11 mouse cellular contexts compared by ENCODE assay signal in the genomic region with DNA sequence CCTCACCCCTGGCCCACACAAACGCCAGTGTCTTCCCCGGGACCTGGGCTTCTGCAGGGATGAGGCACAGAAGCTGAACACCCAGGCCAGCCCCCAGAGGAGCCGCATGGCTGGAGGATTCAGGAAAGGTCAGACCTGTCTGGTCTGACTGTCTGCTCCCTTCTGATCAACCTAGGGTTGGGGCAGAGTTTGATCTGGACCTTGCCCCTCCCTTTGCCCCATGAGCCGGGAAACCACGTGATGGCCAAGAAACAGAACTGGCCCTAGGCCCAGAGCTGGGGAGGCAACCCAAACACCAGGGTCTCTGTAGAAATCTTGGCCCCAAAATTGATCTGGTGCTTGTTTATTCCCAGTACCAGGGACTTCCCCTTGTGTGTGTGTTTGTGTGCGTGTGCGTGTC. TPM values are rescaled to one million over a fixed set of nuclear protein-coding genes. Genes with fewer than 3 reads are reported as not detected.
DNase-seq lines count a peak whose midpoint lies in the region; ATAC-seq and TF ChIP-seq lines count a peak whose summit lies in the region.
"Had no signal": no experiment of that assay in that cellular context is flagged by ENCODE, and none has a peak within 500 bp of the region (broad histone marks: within the 10 kb centered on the region; RNA-seq: fewer than 3 reads in every experiment).

A gene (minus strand): TSS at position 164 of the 400 bp plus-strand sequence.

- WGBS in liver, embryonic 15.5 days (ENCODE audit: insufficient replicate concordance): 66% methylated on average over 7 of the region's 7 CpGs
- WGBS in forebrain, postnatal 0 days: 82% methylated on average over 7 of the region's 7 CpGs

- H3K27me3 ChIP-seq in liver, embryonic 15.5 days: no peaks in the 10 kb centered on the region
- H3K27me3 ChIP-seq in forebrain, postnatal 0 days (ENCODE audit: insufficient read depth, low read length): no peaks in the 10 kb centered on the region

- no peaks in the 10 kb centered on the region for H3K9me3 ChIP-seq in liver, embryonic 15.5 days (replicated peaks)
- no peaks in the 10 kb centered on the region for H3K9me3 ChIP-seq in forebrain, postnatal 0 days (ENCODE audit: low read length)

- peak in 1 of 2 experiments; percentile 33 for DNase-seq in adrenal gland, adult 18-20 months (ENCODE audit: low spot score in 2 of 2)
- DNase-seq in adrenal gland, adult (ENCODE audit: inconsistent age in 2 of 2, low spot score in 1 of 2): no peak
- DNase-seq in left cerebral cortex, adult 2 months (ENCODE audit: extremely low spot score in 1 of 2, low spot score in 2 of 2): no peak
- no peak for DNase-seq in left cerebral cortex, postnatal 4 days
- no peak for DNase-seq in gonadal fat pad, adult 2 months (ENCODE audit: low read depth)
- no peak for DNase-seq in forebrain, postnatal 0 days
- no peak for DNase-seq in urinary bladder, postnatal 14 days (ENCODE audit: low spot score)
- DNase-seq: thymus, postnatal 36 days had no signal

- no peak for TF ChIP-seq CTCF in left cerebral cortex, adult 2 months (IDR thresholded peaks at IDR 0.05)
- TF ChIP-seq CTCF in forebrain, postnatal 0 days (IDR thresholded peaks at IDR 0.05; ENCODE audit: low read depth): no peak

- no peaks in the 10 kb centered on the region for H3K4me1 ChIP-seq in liver, embryonic 15.5 days (replicated peaks)
- H3K4me1 ChIP-seq in forebrain, postnatal 0 days (ENCODE audit: insufficient read depth): no peaks in the 10 kb centered on the region

- no peaks in the 10 kb centered on the region for H3K36me3 ChIP-seq in liver, embryonic 15.5 days (replicated peaks)
- no peaks in the 10 kb centered on the region for H3K36me3 ChIP-seq in forebrain, postnatal 0 days (ENCODE audit: insufficient read depth)

- no peak within 1 kb of the TSS for H3K9ac ChIP-seq in liver, embryonic 15.5 days
- no peak within 1 kb of the TSS for H3K9ac ChIP-seq in forebrain, postnatal 0 days

- H3K4me3 ChIP-seq in left cerebral cortex, adult 2 months: no peak within 1 kb of the TSS
- no peak within 1 kb of the TSS for H3K4me3 ChIP-seq in liver, embryonic 15.5 days (replicated peaks)
- H3K4me3 ChIP-seq in forebrain, postnatal 0 days (ENCODE audit: low read depth, low read length): no peak within 1 kb of the TSS

- peak; percentile 72 for ATAC-seq in liver, embryonic 15.5 days (ENCODE audit: insufficient read depth)
- no peak for ATAC-seq in forebrain, postnatal 0 days
- ATAC-seq: hindbrain, embryonic 16.5 days had no signal

- intact Hi-C loops in left cerebral cortex, adult 2 months (cut with DNase I): no loop called here
- intact Hi-C loops in left cerebral cortex, postnatal 4 days (cut with DNase I): no loop called here

- no peak within 1 kb of the TSS for H3K27ac ChIP-seq in left cerebral cortex, adult 2 months
- 0 out of 2 replicates have a peak within 1 kb of the TSS, but pooled peaks have one; percentile 20 for H3K27ac ChIP-seq in liver, embryonic 15.5 days (replicated peaks)
- no peak within 1 kb of the TSS for H3K27ac ChIP-seq in forebrain, postnatal 0 days (ENCODE audit: low read depth, low read length)

- no peak within 1 kb of the TSS for H3K4me2 ChIP-seq in liver, embryonic 15.5 days
- H3K4me2 ChIP-seq in forebrain, postnatal 0 days (ENCODE audit: low read depth): no peak within 1 kb of the TSS
- H3K4me2 ChIP-seq: midbrain, embryonic 11.5 days had no signal

RNA-seq across cellular contexts. Expression of the gene that starts here (rescaled TPM):
- total RNA-seq in adrenal gland, adult 18-20 months (2021): 100 to 1,000 TPM in 1 of 2 experiments, 10 to 100 TPM in 1; 99.1 to 174 TPM
- total RNA-seq in left cerebral cortex, adult 2 months (2021): 10 to 100 TPM; 10.8 to 11.2 TPM
- total RNA-seq in left cerebral cortex, postnatal 4 days (2021): 1 to 10 TPM; 4.4 TPM
- polyA plus RNA-seq in gonadal fat pad, adult 2 months (2012; rRNA removed): 138 and 171 TPM in 2 replicates
- 9.8 and 17.1 TPM in 2 replicates for polyA plus RNA-seq in liver, embryonic 15.5 days (2015; fragmentation: Nextera tagmentation; extraction: Ambion mirVana)
- total RNA-seq in forebrain, postnatal 0 days (2014; rRNA removed): 1.5 and 1.6 TPM in 2 replicates
- polyA plus RNA-seq in forebrain, postnatal 0 days (2015; fragmentation: Nextera tagmentation; extraction: Ambion mirVana): 0.59 and 0.75 TPM in 2 replicates
- polyA plus RNA-seq: midbrain, embryonic 11.5 days had no signal

Comparison
In these comparisons a context has a peak if more than half of its experiments do, and no peak if none do; other contexts are left out.
1. RNA of the gene that starts here (total RNA-seq): 99.1 to 174 TPM in adrenal gland, adult 18-20 months; 10.8 to 11.2 TPM in left cerebral cortex, adult 2 months, 4.4 TPM in left cerebral cortex, postnatal 4 days and 1.5 to 1.6 TPM in forebrain, postnatal 0 days; every median in the first group is over 4 times any median in the second.